Comparison of ENCODE assay signal across 8 mouse cellular contexts in genomic region chrY:897393-898227, GRCm38 (mm10). TPM values are rescaled to one million over a fixed set of nuclear protein-coding genes. Genes with fewer than 3 reads are reported as not detected.
DNase-seq lines count a peak whose midpoint lies in the region; ATAC-seq and TF ChIP-seq lines count a peak whose summit lies in the region.

Gene Kdm5d, plus strand, starts transcription at chrY:897788.

- H3K27ac ChIP-seq in kidney, adult 2 months (ENCODE audit: insufficient read depth, low read depth, low read length), result peak within 1 kb of the TSS; percentile 26; the same call in 1 of the 2 replicates
- no peak within 1 kb of the TSS for H3K27ac ChIP-seq in liver, embryonic 16.5 days (ENCODE audit: low read length)
- H3K27ac ChIP-seq in neural tube, embryonic 13.5 days (replicated peaks), result no peak within 1 kb of the TSS

- peak; percentile 75 for DNase-seq in kidney, adult 2 months
- no peak for DNase-seq in kidney, adult 11 months
- DNase-seq in forelimb bud, embryonic 11.5 days (ENCODE audit: low read depth, low spot score), result peak; percentile 58
- DNase-seq in thymus, postnatal 4 days, result peak; percentile 72

- no peaks in the 10 kb centered on the region for H3K4me1 ChIP-seq in kidney, adult 2 months (ENCODE audit: control insufficient read depth, insufficient read depth, low read length)
- H3K4me1 ChIP-seq in liver, embryonic 16.5 days (ENCODE audit: control insufficient read depth, low read depth, low read length), result no peaks in the 10 kb centered on the region
- H3K4me1 ChIP-seq in neural tube, embryonic 13.5 days (replicated peaks), result no peaks in the 10 kb centered on the region

- ATAC-seq in common myeloid progenitor, adult 5-6 weeks (replicated peaks; ENCODE audit: low read depth, poor library complexity, severe bottlenecking), result peak; percentile 87
- peak; percentile 89 for ATAC-seq in inflammation-experienced regulatory T-cells, adult 6 months
- no peak for ATAC-seq in liver, embryonic 16.5 days (ENCODE audit: low read depth)
- no peak for ATAC-seq in neural tube, embryonic 13.5 days (ENCODE audit: low read depth)

- no peak for TF ChIP-seq POLR2A in kidney, adult 2 months (IDR thresholded peaks at IDR 0.05; ENCODE audit: low read depth, low read length)

- H3K9ac ChIP-seq in liver, embryonic 16.5 days (ENCODE audit: low read depth, low read length), result no peak within 1 kb of the TSS
- H3K9ac ChIP-seq in neural tube, embryonic 13.5 days, result peak within 1 kb of the TSS; percentile 52

- TF ChIP-seq CTCF in kidney, adult 2 months (conservative IDR thresholded peaks at IDR 0.05; ENCODE audit: insufficient read depth, insufficient read length, low read depth, low read length), result no peak

- H3K27me3 ChIP-seq in kidney, adult 2 months (replicated peaks; ENCODE audit: control insufficient read depth, insufficient read depth, low read length), result no peaks in the 10 kb centered on the region
- H3K27me3 ChIP-seq in liver, embryonic 16.5 days (ENCODE audit: control insufficient read depth, insufficient read depth, low read depth, low read length), result no peaks in the 10 kb centered on the region
- H3K27me3 ChIP-seq in neural tube, embryonic 13.5 days, result no peaks in the 10 kb centered on the region

- H3K4me3 ChIP-seq in kidney, adult 2 months (ENCODE audit: insufficient read depth, low read depth, low read length), result peak within 1 kb of the TSS; percentile 95
- peak within 1 kb of the TSS; percentile 55 for H3K4me3 ChIP-seq in liver, embryonic 16.5 days (ENCODE audit: low read depth, low read length)
- peak within 1 kb of the TSS; percentile 40 for H3K4me3 ChIP-seq in neural tube, embryonic 13.5 days

- H3K36me3 ChIP-seq in kidney, adult 2 months (ENCODE audit: control insufficient read depth, insufficient read depth, low read length), result no peaks in the 10 kb centered on the region
- no peaks in the 10 kb centered on the region for H3K36me3 ChIP-seq in liver, embryonic 16.5 days (ENCODE audit: control insufficient read depth, insufficient read depth)
- no peaks in the 10 kb centered on the region for H3K36me3 ChIP-seq in neural tube, embryonic 13.5 days

- H3K4me2 ChIP-seq in liver, embryonic 16.5 days (ENCODE audit: low read depth, low read length), result peak within 1 kb of the TSS; percentile 9; the same call in 1 of the 2 replicates
- H3K4me2 ChIP-seq in neural tube, embryonic 13.5 days, result peak within 1 kb of the TSS; percentile 43

- WGBS in kidney, adult 2 months, result 7% methylated on average over 34 of the region's 34 CpGs
- WGBS in liver, embryonic 16.5 days (ENCODE audit: insufficient replicate concordance), result under 1% methylated on average over 30 of the region's 34 CpGs
- under 1% methylated on average over 34 of the region's 34 CpGs for WGBS in neural tube, embryonic 13.5 days

- no peaks in the 10 kb centered on the region for H3K9me3 ChIP-seq in liver, embryonic 16.5 days (replicated peaks; ENCODE audit: control insufficient read depth, low read length)
- H3K9me3 ChIP-seq in neural tube, embryonic 13.5 days, result no peaks in the 10 kb centered on the region

RNA-seq across cellular contexts. Expression of gene Kdm5d, which starts in this region (rescaled TPM):
- polyA plus RNA-seq in kidney, adult 2 months (2012; rRNA removed), result 0.02 TPM in 1 of 2 replicates, not detected in the other
- 35.9 and 42.4 TPM in 2 replicates for total RNA-seq in common myeloid progenitor, adult 5-6 weeks (2017)
- polyA plus RNA-seq in inflammation-experienced regulatory T-cells, adult 6 months (2017; shearing (Covaris generic)), result 10 to 100 TPM; 26.5 to 35.6 (median 31.7) TPM
- 1.2 and 2.4 TPM in 2 replicates for polyA plus RNA-seq in liver, embryonic 16.5 days (2015; fragmentation: Nextera tagmentation; extraction: Ambion mirVana)
- polyA plus RNA-seq in neural tube, embryonic 13.5 days (2015; fragmentation: Nextera tagmentation; extraction: Ambion mirVana), result 8.6 and 8.9 TPM in 2 replicates

Comparison
In these comparisons a context has a peak if more than half of its experiments do, and no peak if none do; other contexts are left out.
1. H3K4me3 ChIP-seq: peak in every context shown above with its lines; median percentile 95 in kidney, adult 2 months; 55 in liver, embryonic 16.5 days; 40 in neural tube, embryonic 13.5 days.
2. ATAC-seq: peak in common myeloid progenitor, adult 5-6 weeks (single experiment) and inflammation-experienced regulatory T-cells, adult 6 months (single experiment); none in liver, embryonic 16.5 days (single experiment) and neural tube, embryonic 13.5 days (single experiment).